Mouse (Mus musculus) bone marrow, adult 2 months (tissue): ENCODE data around the gene Brip1.

Experiments used
- CTCF ChIP-seq: fragments of 200-500 bp; IDR thresholded peaks from 2 replicates; pipeline ENCODE4 v1.5.1; 2011; ENCODE audit warnings: low read length, control low read depth; ENCODE audit not compliant: control insufficient read depth, insufficient read depth
- POLR2A ChIP-seq: fragments of 200-500 bp; IDR thresholded peaks from 2 replicates; pipeline ENCODE4 v1.6.1; 2011; ENCODE audit warnings: low read depth, mild to moderate bottlenecking, control low read depth, low read length, borderline replicate concordance; ENCODE audit not compliant: control insufficient read depth

DNA sequence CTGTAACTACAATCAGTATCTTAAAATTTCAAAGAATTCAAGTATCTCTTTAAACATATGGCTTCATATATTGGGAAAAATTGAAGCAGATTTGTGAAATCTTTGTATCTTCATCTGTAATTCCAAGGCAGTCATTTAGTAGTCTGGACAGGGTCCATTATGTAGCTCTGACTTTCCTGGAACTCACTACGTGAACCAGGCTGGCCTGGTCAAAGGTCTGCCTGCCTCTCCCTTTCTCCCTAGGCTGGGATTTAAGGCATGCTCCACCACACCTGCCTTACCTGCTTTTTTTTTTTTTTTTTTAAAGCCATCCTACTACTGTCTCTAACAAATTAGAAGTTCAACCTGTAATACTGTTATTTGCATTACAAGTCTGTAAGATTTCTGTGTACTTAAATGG lies 10.8 kb upstream of the Brip1 start:
- TF ChIP-seq POLR2A (no peak), CTCF (no peak)
